Comparison of ENCODE assay signal across 15 mouse cellular contexts in the genomic region with DNA sequence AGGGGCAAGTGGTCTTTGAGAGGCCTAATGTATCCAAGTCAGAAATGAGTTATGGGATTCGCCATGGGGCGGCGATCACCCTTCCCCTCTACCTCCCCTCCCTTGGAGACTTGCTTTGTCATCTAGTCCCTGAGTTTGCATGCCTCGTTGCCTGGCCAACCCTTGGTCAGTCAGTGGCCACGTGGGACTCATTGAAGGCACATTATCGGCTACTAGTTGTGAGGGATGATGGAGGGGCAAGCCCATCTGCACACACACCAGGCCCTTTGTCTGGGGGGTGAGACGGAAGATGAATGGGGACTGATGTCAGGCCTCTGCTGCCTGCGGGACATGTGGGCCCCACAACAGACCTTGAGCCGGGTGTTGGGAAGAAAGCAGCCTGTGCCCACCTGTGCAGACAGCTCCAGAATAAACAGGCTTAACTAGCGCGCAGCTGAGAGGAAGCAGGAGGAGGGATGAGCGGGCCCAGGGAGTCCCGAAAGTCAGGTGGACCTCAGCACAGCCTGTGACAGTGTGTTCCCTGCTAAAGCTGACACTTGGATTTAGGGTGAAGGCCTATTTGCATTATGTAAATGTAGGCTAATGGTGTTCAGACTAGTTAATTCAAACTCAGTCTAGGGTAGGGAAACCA. TPM values are rescaled to one million over a fixed set of nuclear protein-coding genes. Genes with fewer than 3 reads are reported as not detected.
DNase-seq lines count a peak whose midpoint lies in the region; ATAC-seq and TF ChIP-seq lines count a peak whose summit lies in the region.
"Had no signal": no experiment of that assay in that cellular context is flagged by ENCODE, and none has a peak within 500 bp of the region (broad histone marks: within the 10 kb centered on the region; RNA-seq: fewer than 3 reads in every experiment).

No protein-coding gene starts in this region.

- TF ChIP-seq POLR2A in kidney, adult 2 months (IDR thresholded peaks at IDR 0.05; ENCODE audit: low read depth, low read length): no peak

- no peaks in the 10 kb centered on the region for H3K27me3 ChIP-seq in kidney, embryonic 16.5 days (ENCODE audit: insufficient read depth, low read length)
- no peaks in the 10 kb centered on the region for H3K27me3 ChIP-seq in kidney, adult 2 months (replicated peaks; ENCODE audit: control insufficient read depth, insufficient read depth, low read length)
- H3K27me3 ChIP-seq in hindbrain, embryonic 12.5 days: no peaks in the 10 kb centered on the region
- peaks cover 7% of the 10 kb centered on the region; the same call in 1 of the 2 replicates for H3K27me3 ChIP-seq in neural tube, embryonic 11.5 days (ENCODE audit: control insufficient read depth, insufficient read depth, low read length)

- no peak for TF ChIP-seq CTCF in kidney, adult 2 months (conservative IDR thresholded peaks at IDR 0.05; ENCODE audit: insufficient read depth, insufficient read length, low read depth, low read length)

- no peaks in the 10 kb centered on the region for H3K4me1 ChIP-seq in kidney, embryonic 16.5 days (ENCODE audit: insufficient read depth, low read length)
- no peaks in the 10 kb centered on the region for H3K4me1 ChIP-seq in kidney, adult 2 months (ENCODE audit: control insufficient read depth, insufficient read depth, low read length)
- H3K4me1 ChIP-seq in hindbrain, embryonic 12.5 days: peaks cover 19% of the 10 kb centered on the region
- peaks cover 14% of the 10 kb centered on the region for H3K4me1 ChIP-seq in neural tube, embryonic 11.5 days (ENCODE audit: control insufficient read depth, insufficient read depth, low read length)
- H3K4me1 ChIP-seq: heart, embryonic 13.5 days had no signal

- H3K36me3 ChIP-seq in kidney, embryonic 16.5 days (ENCODE audit: insufficient read depth, low read length): no peaks in the 10 kb centered on the region
- H3K36me3 ChIP-seq in kidney, adult 2 months (ENCODE audit: control insufficient read depth, insufficient read depth, low read length): no peaks in the 10 kb centered on the region
- no peaks in the 10 kb centered on the region for H3K36me3 ChIP-seq in hindbrain, embryonic 12.5 days
- H3K36me3 ChIP-seq in neural tube, embryonic 11.5 days (ENCODE audit: control insufficient read depth, insufficient read depth, low read length): no peaks in the 10 kb centered on the region
- H3K36me3 ChIP-seq: heart, embryonic 13.5 days had no signal

- H3K27ac ChIP-seq in kidney, embryonic 16.5 days (ENCODE audit: low read length): no peak overlapping the region
- no peak overlapping the region for H3K27ac ChIP-seq in kidney, adult 2 months (ENCODE audit: insufficient read depth, low read depth, low read length)
- H3K27ac ChIP-seq in hindbrain, embryonic 12.5 days: 0 out of 2 replicates have a peak overlapping the region, but pooled peaks have one; percentile 25
- H3K27ac ChIP-seq in neural tube, embryonic 11.5 days (ENCODE audit: low read depth, low read length): peak overlapping the region; percentile 56
- H3K27ac ChIP-seq: heart, embryonic 13.5 days had no signal

- H3K4me3 ChIP-seq in kidney, embryonic 16.5 days (ENCODE audit: low read length): no peak overlapping the region
- H3K4me3 ChIP-seq in kidney, adult 2 months (ENCODE audit: insufficient read depth, low read depth, low read length): no peak overlapping the region
- H3K4me3 ChIP-seq in hindbrain, embryonic 12.5 days: no peak overlapping the region
- H3K4me3 ChIP-seq in neural tube, embryonic 11.5 days (ENCODE audit: low read depth, low read length): no peak overlapping the region
- H3K4me3 ChIP-seq: heart, embryonic 13.5 days had no signal

- DNase-seq in kidney, adult 2 months: no peak
- peak; percentile 83 for DNase-seq in embryo, embryonic 10.5 days (ENCODE audit: low spot score)
- peak; percentile 85 for DNase-seq in neural tube, embryonic 11.5 days (ENCODE audit: low spot score)
- no peak for DNase-seq in yolk sac, embryonic 10.5 days (ENCODE audit: low spot score)
- DNase-seq in adrenal gland, adult 2 months: no peak
- no peak for DNase-seq in ovary, postnatal 36 days (ENCODE audit: low spot score)
- DNase-seq: adrenal gland, postnatal 14 days; gastrocnemius, postnatal 36 days; kidney, postnatal 25 days; liver, postnatal 0 days; lung, postnatal 36 days had no signal

- H3K9ac ChIP-seq in kidney, embryonic 16.5 days (replicated peaks; ENCODE audit: low read length): 0 out of 2 replicates have a peak overlapping the region, but pooled peaks have one; percentile 15
- H3K9ac ChIP-seq in hindbrain, embryonic 12.5 days: no peak overlapping the region
- no peak overlapping the region for H3K9ac ChIP-seq in neural tube, embryonic 11.5 days (ENCODE audit: low read length)
- H3K9ac ChIP-seq: heart, embryonic 13.5 days; liver, postnatal 0 days had no signal

- no peaks in the 10 kb centered on the region for H3K9me3 ChIP-seq in kidney, embryonic 16.5 days (ENCODE audit: low read length)
- no peaks in the 10 kb centered on the region for H3K9me3 ChIP-seq in hindbrain, embryonic 12.5 days (replicated peaks)
- H3K9me3 ChIP-seq in neural tube, embryonic 11.5 days (ENCODE audit: control insufficient read depth, low read length): no peaks in the 10 kb centered on the region
- H3K9me3 ChIP-seq: heart, embryonic 13.5 days had no signal

- 43% methylated on average over 13 of the region's 13 CpGs for WGBS in kidney, embryonic 16.5 days
- 65% methylated on average over 13 of the region's 13 CpGs for WGBS in kidney, adult 2 months
- 18% methylated on average over 13 of the region's 13 CpGs for WGBS in hindbrain, embryonic 12.5 days
- 7% methylated on average over 13 of the region's 13 CpGs for WGBS in neural tube, embryonic 11.5 days

- no peak for ATAC-seq in kidney, embryonic 16.5 days (ENCODE audit: low FRiP score, low TSS enrichment)
- ATAC-seq in hindbrain, embryonic 12.5 days (ENCODE audit: low FRiP score): peak; percentile 85
- ATAC-seq in neural tube, embryonic 11.5 days (ENCODE audit: insufficient read depth, low FRiP score, low TSS enrichment): peak; percentile 89
- ATAC-seq: liver, postnatal 0 days had no signal

- no peak overlapping the region for H3K4me2 ChIP-seq in kidney, embryonic 16.5 days (replicated peaks; ENCODE audit: low read depth, low read length)
- H3K4me2 ChIP-seq in hindbrain, embryonic 12.5 days (replicated peaks): no peak overlapping the region
- no peak overlapping the region for H3K4me2 ChIP-seq in neural tube, embryonic 11.5 days (ENCODE audit: low read depth)
- H3K4me2 ChIP-seq: heart, embryonic 13.5 days had no signal

RNA-seq across cellular contexts. Expression of a gene that starts 11.5 kb away (rescaled TPM):
- 149 and 153 TPM in 2 replicates for polyA plus RNA-seq in kidney, embryonic 16.5 days (2015; fragmentation: Nextera tagmentation; extraction: Ambion mirVana)
- 43.0 and 51.9 TPM in 2 replicates for polyA plus RNA-seq in kidney, adult 2 months (2012; rRNA removed)
- polyA plus RNA-seq in hindbrain, embryonic 12.5 days (2016; fragmentation: Nextera tagmentation; extraction: Ambion mirVana): 117 and 128 TPM in 2 replicates
- 145 and 147 TPM in 2 replicates for polyA plus RNA-seq in neural tube, embryonic 11.5 days (2014; fragmentation: Nextera tagmentation; extraction: Ambion mirVana)
- total RNA-seq in adrenal gland, adult 2 months (2021): 10 to 100 TPM; 57.4 to 62.8 TPM
- 10.4 and 10.5 TPM in 2 replicates for polyA plus RNA-seq in adrenal gland, adult 2 months (2012; rRNA removed)

RNA-seq across cellular contexts. Expression of a gene that starts 18.7 kb away (rescaled TPM):
- polyA plus RNA-seq in kidney, embryonic 16.5 days (2015; fragmentation: Nextera tagmentation; extraction: Ambion mirVana): 53.8 and 62.5 TPM in 2 replicates
- 0.29 and 1.1 TPM in 2 replicates for polyA plus RNA-seq in kidney, adult 2 months (2012; rRNA removed)
- polyA plus RNA-seq in hindbrain, embryonic 12.5 days (2016; fragmentation: Nextera tagmentation; extraction: Ambion mirVana): 655 and 681 TPM in 2 replicates
- 719 and 730 TPM in 2 replicates for polyA plus RNA-seq in neural tube, embryonic 11.5 days (2014; fragmentation: Nextera tagmentation; extraction: Ambion mirVana)
- total RNA-seq in adrenal gland, adult 2 months (2021): 10 to 100 TPM in 1 of 2 experiments, 1 to 10 TPM in 1; 9.1 to 13.6 TPM
- 19.9 and 30.1 TPM in 2 replicates for polyA plus RNA-seq in adrenal gland, adult 2 months (2012; rRNA removed)
- polyA plus RNA-seq: C2C12; liver, postnatal 0 days had no signal

RNA-seq across cellular contexts. Expression of a gene that starts 47.2 kb away (rescaled TPM):
- polyA plus RNA-seq in kidney, embryonic 16.5 days (2015; fragmentation: Nextera tagmentation; extraction: Ambion mirVana): 3.1 and 3.7 TPM in 2 replicates
- polyA plus RNA-seq in kidney, adult 2 months (2012; rRNA removed): 7.0 and 9.6 TPM in 2 replicates
- 7.1 and 7.5 TPM in 2 replicates for polyA plus RNA-seq in hindbrain, embryonic 12.5 days (2016; fragmentation: Nextera tagmentation; extraction: Ambion mirVana)
- polyA plus RNA-seq in neural tube, embryonic 11.5 days (2014; fragmentation: Nextera tagmentation; extraction: Ambion mirVana): 3.7 and 4.3 TPM in 2 replicates
- total RNA-seq in adrenal gland, adult 2 months (2021): 10 to 100 TPM; 22.1 to 27.4 TPM
- 7.2 and 8.6 TPM in 2 replicates for polyA plus RNA-seq in adrenal gland, adult 2 months (2012; rRNA removed)

Comparison
In these comparisons a context has a peak if more than half of its experiments do, and no peak if none do; other contexts are left out.
1. H3K27ac ChIP-seq: peak in hindbrain, embryonic 12.5 days (single experiment) and neural tube, embryonic 11.5 days (single experiment); none in kidney, embryonic 16.5 days (single experiment) and kidney, adult 2 months (single experiment).
2. DNase-seq: peak in embryo, embryonic 10.5 days (single experiment) and neural tube, embryonic 11.5 days (single experiment); none in kidney, adult 2 months (single experiment), yolk sac, embryonic 10.5 days (single experiment), adrenal gland, adult 2 months (single experiment) and ovary, postnatal 36 days (single experiment).
3. RNA of a gene that starts 18.7 kb away (polyA plus RNA-seq): 719 to 730 TPM in neural tube, embryonic 11.5 days and 655 to 681 TPM in hindbrain, embryonic 12.5 days; 53.8 to 62.5 TPM in kidney, embryonic 16.5 days, 19.9 to 30.1 TPM in adrenal gland, adult 2 months and 0.29 to 1.1 TPM in kidney, adult 2 months; every median in the first group is over 10 times any median in the second.